Mouse (Mus musculus) C3H10T1/2 (cell line): ENCODE measurements around the gene Gm10142. TPM values are rescaled to one million over a fixed set of nuclear protein-coding genes. Genes with fewer than 3 reads are reported as not detected.

Experiments
- polyA plus RNA-seq, 2 experiments: library from polyadenylated mRNA; unstranded; fragments of >200 nt; fragmentation: generic; extraction: Trizol; gene quantifications; one replicate each; pipeline ENCODE4 v1.2.1; 2012; ENCODE audit warnings: missing spikeins in 2 of 2

Gm10142 gene
- polyA plus RNA-seq = not detected

DNA sequence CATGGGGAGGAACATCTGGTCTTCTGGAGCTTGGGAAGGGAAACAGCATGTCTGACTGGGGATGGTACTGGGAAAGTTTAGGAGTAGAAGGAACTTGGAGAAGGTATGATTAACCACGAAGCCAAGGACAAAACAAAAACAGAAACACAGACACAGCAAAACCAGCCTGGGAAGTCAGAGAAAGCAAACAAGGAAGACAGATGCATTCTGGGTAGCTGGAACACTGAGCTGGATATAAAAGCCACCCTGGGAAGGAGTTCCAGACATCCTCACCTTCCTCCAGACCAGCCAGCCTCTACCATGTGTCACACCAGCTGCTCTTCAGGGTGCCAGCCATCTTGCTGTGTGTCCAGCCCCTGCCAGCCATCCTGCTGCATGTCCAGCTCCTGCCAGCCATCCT, at the start of gene Gm10142:
Gene Gm10142, plus strand, starts transcription at position 301 of the 400 bp plus-strand sequence.

DNA sequence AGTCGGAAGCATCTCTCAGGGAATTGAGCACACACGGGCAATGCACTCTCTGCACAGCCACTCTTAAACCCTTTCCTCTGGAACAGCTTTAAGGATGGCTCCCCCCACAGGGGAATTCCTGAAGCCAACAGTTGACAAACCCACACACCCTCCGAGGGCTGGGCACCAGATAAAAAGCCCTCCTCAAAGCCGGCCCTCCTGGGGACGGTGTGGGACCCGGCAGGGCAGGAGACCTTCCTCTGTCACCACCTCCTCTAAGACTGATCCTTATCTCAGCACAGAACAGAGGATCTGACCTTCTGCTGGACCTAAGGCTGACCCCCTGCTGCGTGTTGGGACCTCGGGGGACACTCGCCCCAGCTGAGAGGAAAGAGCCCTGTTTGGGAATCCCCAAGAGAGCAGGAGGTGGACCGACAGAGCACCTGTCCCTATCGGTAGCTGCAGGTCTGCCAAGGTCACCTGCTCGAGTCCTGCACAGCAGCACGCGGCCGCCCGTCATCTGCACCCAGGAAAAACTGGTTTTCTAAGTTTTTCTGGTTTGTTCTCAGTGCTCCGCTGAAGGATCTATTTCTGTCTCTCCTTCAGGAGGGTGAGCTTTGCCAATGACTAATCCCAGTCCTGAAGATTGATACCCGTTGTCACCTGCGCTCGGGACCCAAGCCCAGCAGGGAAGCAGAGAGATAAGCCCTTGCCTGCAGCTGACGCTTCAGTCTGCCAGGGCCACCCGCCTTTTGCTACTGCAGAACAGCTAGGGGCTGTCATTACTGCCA, 29.5 kb upstream of the Gm10142 start, which contains the start of gene Tspear:
Gene Tspear, plus strand, starts transcription at position 675 of the 770 bp plus-strand sequence.

DNA sequence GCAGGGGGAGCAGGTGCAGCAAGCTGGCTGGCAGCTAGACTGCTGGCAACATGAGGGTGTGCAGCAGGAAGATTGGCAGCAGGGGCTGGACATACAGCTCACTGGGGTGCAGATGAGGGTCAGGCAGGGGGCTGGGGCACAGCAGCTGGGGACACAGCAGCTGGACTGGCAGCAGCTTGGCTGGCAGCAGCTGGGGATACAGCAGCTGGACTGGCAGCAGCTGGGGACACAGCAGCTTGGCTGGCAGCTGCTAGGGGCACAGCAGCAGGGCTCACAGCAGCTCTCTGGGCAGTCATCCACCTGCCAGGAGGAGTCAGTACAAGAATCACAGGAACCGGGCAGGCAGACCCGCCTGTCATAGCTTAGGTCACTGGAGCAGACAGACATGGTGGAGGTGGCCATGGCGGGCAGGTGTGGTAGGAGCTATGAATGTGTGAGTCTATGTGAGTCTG, 25.2 kb upstream of the Gm10142 start, which contains the start of gene Gm19402:
Gene Gm19402, minus strand, starts transcription at position 402 of the 452 bp plus-strand sequence.

GRCm38 (mm10) chr10:77697133-77697532, 18.5 kb upstream of the Gm10142 start, which contains the start of gene Gm9508:
Gene Gm9508, minus strand, starts transcription at chr10:77697233.

DNA sequence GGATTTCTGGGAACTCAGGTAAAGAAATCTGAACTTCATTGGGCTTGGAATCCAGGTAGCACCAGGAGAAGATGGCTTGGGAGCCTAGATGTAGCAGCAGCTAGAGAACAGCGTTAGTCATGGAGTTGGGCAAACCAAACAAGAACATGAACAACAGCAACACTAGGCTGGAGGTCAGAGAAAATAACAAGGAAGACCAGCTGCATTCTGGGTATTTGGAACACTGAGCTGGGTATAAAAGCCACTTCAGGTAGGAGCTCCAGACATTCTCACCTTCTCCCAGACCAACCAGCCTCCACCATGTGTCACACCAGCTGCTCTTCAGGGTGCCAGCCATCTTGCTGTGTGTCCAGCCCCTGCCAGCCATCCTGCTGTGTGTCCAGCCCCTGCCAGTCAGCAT, 9.3 kb upstream of the Gm10142 start, which contains the start of gene Gm10272:
Gene Gm10272, plus strand, starts transcription at position 301 of the 400 bp plus-strand sequence.

DNA sequence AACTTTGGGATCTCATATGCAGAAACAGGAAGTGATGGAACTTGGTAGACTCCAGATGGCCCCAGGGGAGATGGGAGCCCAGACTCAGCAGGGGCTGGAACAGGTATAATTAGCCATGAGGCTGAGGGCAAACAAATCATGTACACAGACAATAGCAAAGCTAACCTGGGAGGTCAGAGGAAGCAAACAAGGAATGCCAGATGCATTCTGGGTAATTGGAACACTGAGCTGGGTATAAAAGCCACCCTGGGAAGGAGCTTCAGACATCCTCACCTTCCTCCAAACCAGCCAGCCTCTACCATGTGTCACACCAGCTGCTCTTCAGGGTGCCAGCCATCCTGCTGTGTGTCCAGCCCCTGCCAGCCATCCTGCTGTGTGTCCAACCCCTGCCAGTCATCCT, 4.5 kb upstream of the Gm10142 start, which contains the start of gene Gm10024:
Gene Gm10024, plus strand, starts transcription at position 301 of the 400 bp plus-strand sequence.

DNA sequence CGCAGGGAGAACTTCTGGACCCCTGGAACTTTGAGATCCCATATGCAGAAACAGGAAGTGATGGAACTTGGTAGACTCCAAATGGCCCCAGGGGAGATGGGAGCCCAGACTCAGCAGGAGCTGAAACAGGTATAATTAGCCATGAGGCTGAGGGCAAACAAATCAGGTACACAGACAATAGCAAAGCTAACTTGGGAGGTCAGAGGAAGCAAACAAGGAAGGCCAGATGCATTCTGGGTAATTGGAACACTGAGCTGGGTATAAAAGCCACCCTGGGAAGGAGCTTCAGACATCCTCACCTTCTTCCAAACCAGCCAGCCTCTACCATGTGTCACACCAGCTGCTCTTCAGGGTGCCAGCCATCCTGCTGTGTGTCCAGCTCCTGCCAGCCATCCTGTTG, 4.7 kb downstream of the Gm10142 start, which contains the start of gene Krtap12-1:
Gene Krtap12-1, plus strand, starts transcription at position 301 of the 400 bp plus-strand sequence.

GRCm38 (mm10) chr10:77726186-77726585, 10.6 kb downstream of the Gm10142 start, which contains the start of gene Gm10100:
Gene Gm10100, plus strand, starts transcription at chr10:77726486.

DNA sequence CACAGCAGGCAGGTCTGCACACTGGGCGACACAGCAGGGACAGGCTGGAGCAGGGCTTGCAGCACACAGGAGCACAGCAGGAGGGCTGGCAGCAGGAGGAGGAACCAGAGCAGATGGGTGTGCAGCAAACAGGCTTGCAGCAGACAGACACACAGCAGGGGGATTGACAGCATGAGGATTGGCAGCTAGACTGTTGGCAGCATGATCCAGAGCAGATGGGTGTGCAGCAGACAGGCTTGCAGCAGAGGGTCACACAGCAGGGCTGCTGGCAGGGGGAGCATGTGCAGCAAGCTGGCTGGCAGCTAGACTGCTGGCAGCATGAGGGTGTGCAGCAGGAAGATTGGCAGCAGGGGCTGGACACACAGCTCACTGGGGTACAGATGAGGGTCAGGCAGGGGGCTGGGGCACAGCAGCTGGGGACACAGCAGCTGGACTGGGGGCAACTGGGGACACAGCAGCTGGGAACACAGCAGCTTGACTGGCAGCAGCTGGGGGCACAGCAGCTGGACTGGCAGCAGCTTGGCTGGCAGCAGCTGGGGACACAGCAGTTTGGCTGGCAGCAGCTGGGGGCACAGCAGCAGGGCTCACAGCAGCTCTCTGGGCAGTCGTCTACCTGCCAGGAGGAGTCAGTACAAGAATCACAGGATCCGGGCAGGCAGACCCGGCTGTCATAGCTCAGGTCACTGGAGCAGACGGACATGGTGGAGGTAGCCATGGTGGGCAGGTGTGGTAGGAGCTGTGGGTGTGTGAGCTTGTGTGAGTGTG, 26.5 kb downstream of the Gm10142 start, which contains the start of gene Gm18596:
Gene Gm18596, minus strand, starts transcription at position 715 of the 765 bp plus-strand sequence.

DNA sequence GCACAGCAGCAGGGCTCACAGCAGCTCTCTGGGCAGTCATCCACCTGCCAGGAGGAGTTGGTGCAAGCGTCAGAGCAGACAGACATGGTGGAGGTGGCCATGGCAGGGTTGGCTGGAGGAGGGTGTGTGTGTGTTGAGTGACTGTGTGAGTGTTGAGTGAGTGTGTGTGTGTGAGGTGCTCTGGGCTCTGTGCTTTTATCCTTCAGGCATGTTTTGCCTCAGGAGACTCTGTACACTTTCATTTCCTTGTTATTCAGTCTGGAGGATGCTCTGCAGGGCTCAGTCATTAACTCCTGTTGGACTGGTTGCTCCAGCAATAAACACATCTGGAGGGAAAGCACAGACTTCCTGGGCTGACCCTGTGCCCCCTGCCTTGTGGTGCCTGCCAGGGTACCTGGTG, 35.6 kb downstream of the Gm10142 start, which contains the start of gene Gm9736:
Gene Gm9736, minus strand, starts transcription at position 101 of the 400 bp plus-strand sequence.

DNA sequence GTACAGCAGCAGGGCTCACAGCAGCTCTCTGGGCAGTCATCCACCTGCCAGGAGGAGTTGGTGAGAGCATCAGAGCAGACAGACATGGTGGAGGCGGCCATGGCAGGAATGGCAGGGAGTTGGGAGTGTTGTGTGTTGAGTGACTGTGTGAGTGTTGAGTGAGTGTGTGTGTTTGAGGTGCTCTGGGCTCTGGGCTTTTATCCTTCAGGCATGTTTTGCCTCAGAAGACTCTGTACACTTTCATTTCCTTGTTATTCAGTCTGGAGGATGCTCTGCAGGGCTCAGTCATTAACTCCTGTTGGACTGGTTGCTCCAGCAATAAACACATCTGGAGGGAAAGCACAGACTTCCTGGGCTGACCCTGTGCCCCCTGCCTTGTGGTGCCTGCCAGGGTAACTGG, 44.0 kb downstream of the Gm10142 start, which contains the start of gene Gm3233:
Gene Gm3233, minus strand, starts transcription at position 101 of the 400 bp plus-strand sequence.

Other genes with a start within 250 kb of the Gm10142 start
- gene Fam207a, start 200.0 kb upstream of the Gm10142 start, polyA plus RNA-seq = 10 to 100 TPM; 40.0 to 57.6 TPM
- under 1 TPM; 0.14 to 0.25 TPM for gene Itgb2, start 185.6 kb upstream of the Gm10142 start, polyA plus RNA-seq
- 100 to 1,000 TPM in 1 of 2 experiments, 10 to 100 TPM in 1; 82.8 to 216 TPM for gene Pttg1ip, start 134.1 kb upstream of the Gm10142 start, polyA plus RNA-seq
- gene Sumo3, start 109.7 kb upstream of the Gm10142 start, polyA plus RNA-seq = 10 to 100 TPM; 76.2 to 78.6 TPM
- gene Gm49325, start 109.6 kb upstream of the Gm10142 start, polyA plus RNA-seq = 10 to 100 TPM in 1 of 2 experiments, under 1 TPM in 1; 0.78 to 16.7 TPM
- 10 to 100 TPM; 39.0 to 44.0 TPM for gene Ube2g2, start 93.5 kb upstream of the Gm10142 start, polyA plus RNA-seq
- gene Tspear, start 29.2 kb upstream of the Gm10142 start, polyA plus RNA-seq = not detected
- not detected for gene Gm19402, start 25.1 kb upstream of the Gm10142 start, polyA plus RNA-seq
- not detected for gene Gm9508, start 18.6 kb upstream of the Gm10142 start, polyA plus RNA-seq
- gene Gm10272, start 9.2 kb upstream of the Gm10142 start, polyA plus RNA-seq = not detected
- gene Gm10024, start 4.3 kb upstream of the Gm10142 start, polyA plus RNA-seq = not detected
- gene Krtap12-1, start 4.8 kb downstream of the Gm10142 start, polyA plus RNA-seq = not detected
- not detected for gene Gm10100, start 10.7 kb downstream of the Gm10142 start, polyA plus RNA-seq
- gene Gm18596, start 26.8 kb downstream of the Gm10142 start, polyA plus RNA-seq = not detected
- not detected for gene Gm9736, start 35.5 kb downstream of the Gm10142 start, polyA plus RNA-seq
- not detected for gene Gm3233, start 43.9 kb downstream of the Gm10142 start, polyA plus RNA-seq
- gene Gm3238, start 55.5 kb downstream of the Gm10142 start, polyA plus RNA-seq = not detected
- gene Gm7138, start 61.1 kb downstream of the Gm10142 start, polyA plus RNA-seq = not detected
- not detected for gene Gm3250, start 66.7 kb downstream of the Gm10142 start, polyA plus RNA-seq
- gene Gm7137, start 72.4 kb downstream of the Gm10142 start, polyA plus RNA-seq = not detected
- gene Gm9639, start 79.3 kb downstream of the Gm10142 start, polyA plus RNA-seq = not detected
- not detected for gene Gm19668, start 83.3 kb downstream of the Gm10142 start, polyA plus RNA-seq
- not detected for gene Gm9507, start 96.0 kb downstream of the Gm10142 start, polyA plus RNA-seq
- not detected for gene Gm2696, start 98.9 kb downstream of the Gm10142 start, polyA plus RNA-seq
- not detected for gene Krtap10-4, start 111.3 kb downstream of the Gm10142 start, polyA plus RNA-seq
- not detected for gene Krtap10-10, start 120.1 kb downstream of the Gm10142 start, polyA plus RNA-seq
- gene Gm36176, start 131.0 kb downstream of the Gm10142 start, polyA plus RNA-seq = not detected
- gene Gm10318, start 137.1 kb downstream of the Gm10142 start, polyA plus RNA-seq = not detected
- not detected for gene Gm3285, start 146.2 kb downstream of the Gm10142 start, polyA plus RNA-seq
- gene Lrrc3, start 186.7 kb downstream of the Gm10142 start, polyA plus RNA-seq = not detected